Mouse (Mus musculus): ENCODE results near the gene Invs. TPM values are rescaled to one million over a fixed set of nuclear protein-coding genes. Genes with fewer than 3 reads are reported as not detected.

The Invs gene
- polyA plus RNA-seq, 1 experiment, result 2.8 TPM

- TF ChIP-seq CEBPB (IDR thresholded peaks at IDR 0.05; ENCODE audit: low read depth) (no peak), FOSL1 (IDR thresholded peaks at IDR 0.05; ENCODE audit: insufficient read depth, low read length, poor library complexity, severe bottlenecking) (no peak), MYOG (IDR thresholded peaks at IDR 0.05; ENCODE audit: control insufficient read depth, extremely low read depth, insufficient read length) (no peak), MYOD1 (IDR thresholded peaks at IDR 0.05; ENCODE audit: control insufficient read depth, insufficient read length, low read depth) (no peak), MAX (IDR thresholded peaks at IDR 0.05) (no peak), USF1 (IDR thresholded peaks at IDR 0.05; ENCODE audit: low read depth) (no peak), CTCF (IDR thresholded peaks at IDR 0.05; ENCODE audit: control insufficient read depth, insufficient read depth, insufficient read length) (no peak)
- no peaks in the 10 kb centered on the region for H3K79me2 ChIP-seq (ENCODE audit: control insufficient read depth, insufficient read depth)
- H3K4me3 ChIP-seq (ENCODE audit: insufficient read depth, poor library complexity, severe bottlenecking), result no peak overlapping the region
These were observed 7.7 kb downstream of the Invs start for GRCm38 (mm10) chr4:48287086-48287757.

GRCm38 (mm10) chr4:48314814-48315213, 35.3 kb downstream of the Invs start:
- no peaks in the 10 kb centered on the region for H3K36me3 ChIP-seq (ENCODE audit: control insufficient read depth, insufficient read depth)
- H3K27me3 ChIP-seq (ENCODE audit: control insufficient read depth, insufficient read depth, insufficient read length), result no peaks in the 10 kb centered on the region
- no peaks in the 10 kb centered on the region for H3K79me2 ChIP-seq (ENCODE audit: control insufficient read depth, insufficient read depth)
- H3K79me3 ChIP-seq (ENCODE audit: low read depth), result no peaks in the 10 kb centered on the region
- H3ac ChIP-seq (ENCODE audit: control insufficient read depth, insufficient read length, low read depth), result no peak overlapping the region
- TF ChIP-seq FOSL1 (IDR thresholded peaks at IDR 0.05; ENCODE audit: insufficient read depth, low read length, poor library complexity, severe bottlenecking) (no peak), CTCF (IDR thresholded peaks at IDR 0.05; ENCODE audit: control insufficient read depth, insufficient read depth, insufficient read length) (no peak), MYOD1 (IDR thresholded peaks at IDR 0.05; ENCODE audit: control insufficient read depth, insufficient read length, low read depth) (no peak), MAX (IDR thresholded peaks at IDR 0.05) (no peak), USF1 (IDR thresholded peaks at IDR 0.05; ENCODE audit: low read depth) (no peak), CEBPB (IDR thresholded peaks at IDR 0.05; ENCODE audit: low read depth) (no peak), MYOG (IDR thresholded peaks at IDR 0.05; ENCODE audit: control insufficient read depth, extremely low read depth, insufficient read length) (no peak)
- H3K4me3 ChIP-seq (ENCODE audit: insufficient read depth, poor library complexity, severe bottlenecking), result no peak overlapping the region

More at GRCm38 (mm10) chr4:48287086-48287757, 7.7 kb downstream of the Invs start:
- no peaks in the 10 kb centered on the region for H3K79me3 ChIP-seq (ENCODE audit: low read depth)
- H3K27me3 ChIP-seq (ENCODE audit: control insufficient read depth, insufficient read depth, insufficient read length), result no peaks in the 10 kb centered on the region
- H3K36me3 ChIP-seq (ENCODE audit: control insufficient read depth, insufficient read depth), result peaks cover 9% of the 10 kb centered on the region
- H3ac ChIP-seq (ENCODE audit: control insufficient read depth, insufficient read length, low read depth), result no peak overlapping the region

GRCm38 (mm10) chr4:48316036-48316435, 36.5 kb downstream of the Invs start:
- H3K4me3 ChIP-seq (ENCODE audit: insufficient read depth, poor library complexity, severe bottlenecking), result no peak overlapping the region
- H3K79me2 ChIP-seq (ENCODE audit: control insufficient read depth, insufficient read depth), result no peaks in the 10 kb centered on the region
- no peaks in the 10 kb centered on the region for H3K79me3 ChIP-seq (ENCODE audit: low read depth)
- H3ac ChIP-seq (ENCODE audit: control insufficient read depth, insufficient read length, low read depth), result no peak overlapping the region
- H3K36me3 ChIP-seq (ENCODE audit: control insufficient read depth, insufficient read depth), result no peaks in the 10 kb centered on the region
- no peak for TF ChIP-seq MYOD1 (IDR thresholded peaks at IDR 0.05; ENCODE audit: control insufficient read depth, insufficient read length, low read depth)
- no peak for TF ChIP-seq CEBPB (IDR thresholded peaks at IDR 0.05; ENCODE audit: low read depth)
- TF ChIP-seq USF1 (IDR thresholded peaks at IDR 0.05; ENCODE audit: low read depth), result no peak
- no peak for TF ChIP-seq FOSL1 (IDR thresholded peaks at IDR 0.05; ENCODE audit: insufficient read depth, low read length, poor library complexity, severe bottlenecking)
- TF ChIP-seq MYOG (IDR thresholded peaks at IDR 0.05; ENCODE audit: control insufficient read depth, extremely low read depth, insufficient read length), result no peak
- no peak for TF ChIP-seq MAX (IDR thresholded peaks at IDR 0.05)
- no peak for TF ChIP-seq CTCF (IDR thresholded peaks at IDR 0.05; ENCODE audit: control insufficient read depth, insufficient read depth, insufficient read length)
- no peaks in the 10 kb centered on the region for H3K27me3 ChIP-seq (ENCODE audit: control insufficient read depth, insufficient read depth, insufficient read length)

GRCm38 (mm10) chr4:48321276-48321675, 41.7 kb downstream of the Invs start:
- TF ChIP-seq CEBPB (IDR thresholded peaks at IDR 0.05; ENCODE audit: low read depth) (no peak), MYOD1 (IDR thresholded peaks at IDR 0.05; ENCODE audit: control insufficient read depth, insufficient read length, low read depth) (no peak), USF1 (IDR thresholded peaks at IDR 0.05; ENCODE audit: low read depth) (no peak), CTCF (IDR thresholded peaks at IDR 0.05; ENCODE audit: control insufficient read depth, insufficient read depth, insufficient read length) (no peak), FOSL1 (IDR thresholded peaks at IDR 0.05; ENCODE audit: insufficient read depth, low read length, poor library complexity, severe bottlenecking) (no peak), MYOG (IDR thresholded peaks at IDR 0.05; ENCODE audit: control insufficient read depth, extremely low read depth, insufficient read length) (no peak), MAX (IDR thresholded peaks at IDR 0.05) (no peak)
- H3ac ChIP-seq (ENCODE audit: control insufficient read depth, insufficient read length, low read depth), result no peak overlapping the region
- H3K79me2 ChIP-seq (ENCODE audit: control insufficient read depth, insufficient read depth), result no peaks in the 10 kb centered on the region
- no peaks in the 10 kb centered on the region for H3K27me3 ChIP-seq (ENCODE audit: control insufficient read depth, insufficient read depth, insufficient read length)
- H3K79me3 ChIP-seq (ENCODE audit: low read depth), result no peaks in the 10 kb centered on the region
- no peaks in the 10 kb centered on the region for H3K36me3 ChIP-seq (ENCODE audit: control insufficient read depth, insufficient read depth)
- H3K4me3 ChIP-seq (ENCODE audit: insufficient read depth, poor library complexity, severe bottlenecking), result no peak overlapping the region

GRCm38 (mm10) chr4:48322095-48322494, 42.5 kb downstream of the Invs start:
- H3K4me3 ChIP-seq (ENCODE audit: insufficient read depth, poor library complexity, severe bottlenecking), result no peak overlapping the region
- H3ac ChIP-seq (ENCODE audit: control insufficient read depth, insufficient read length, low read depth), result no peak overlapping the region
- H3K79me2 ChIP-seq (ENCODE audit: control insufficient read depth, insufficient read depth), result no peaks in the 10 kb centered on the region
- no peaks in the 10 kb centered on the region for H3K79me3 ChIP-seq (ENCODE audit: low read depth)
- no peaks in the 10 kb centered on the region for H3K27me3 ChIP-seq (ENCODE audit: control insufficient read depth, insufficient read depth, insufficient read length)
- no peaks in the 10 kb centered on the region for H3K36me3 ChIP-seq (ENCODE audit: control insufficient read depth, insufficient read depth)
- TF ChIP-seq CEBPB (IDR thresholded peaks at IDR 0.05; ENCODE audit: low read depth), result no peak
- no peak for TF ChIP-seq CTCF (IDR thresholded peaks at IDR 0.05; ENCODE audit: control insufficient read depth, insufficient read depth, insufficient read length)
- no peak for TF ChIP-seq MYOG (IDR thresholded peaks at IDR 0.05; ENCODE audit: control insufficient read depth, extremely low read depth, insufficient read length)
- TF ChIP-seq MAX (IDR thresholded peaks at IDR 0.05), result no peak
- TF ChIP-seq MYOD1 (IDR thresholded peaks at IDR 0.05; ENCODE audit: control insufficient read depth, insufficient read length, low read depth), result no peak
- TF ChIP-seq FOSL1 (IDR thresholded peaks at IDR 0.05; ENCODE audit: insufficient read depth, low read length, poor library complexity, severe bottlenecking), result no peak
- TF ChIP-seq USF1 (IDR thresholded peaks at IDR 0.05; ENCODE audit: low read depth), result no peak

Data from C2C12 (cell line).